Mouse (Mus musculus) skeletal muscle tissue, postnatal 0 days (tissue): ENCODE data around the gene Glt28d2. TPM values are rescaled to one million over a fixed set of nuclear protein-coding genes. Genes with fewer than 3 reads are reported as not detected.

Source experiments
- polyA plus RNA-seq: library from polyadenylated mRNA; unstranded; fragments of >200 nt; fragmentation: Nextera tagmentation; extraction: Ambion mirVana; gene quantifications from 2 replicates; pipeline ENCODE4 v1.2.1, GENCODE M21; 2015

Gene Glt28d2
- polyA plus RNA-seq = 4.6 and 5.3 TPM in 2 replicates

GRCm38 (mm10) chr3:85887239-85887827, at the start of gene Glt28d2, which contains the start of gene Gm37240:
Gene Glt28d2, minus strand, starts transcription at chr3:85887516.
Gene Gm37240, minus strand, starts transcription at chr3:85887518.

Other genes starting within 250 kb of the Glt28d2 start
- gene Fam160a1, start 70.2 kb downstream of the Glt28d2 start, polyA plus RNA-seq = 15.3 and 16.2 TPM in 2 replicates
- 23.6 and 30.2 TPM in 2 replicates for gene Gm37240, start within 50 bp of the Glt28d2 start, polyA plus RNA-seq
- gene Sh3d19, start 83.6 kb upstream of the Glt28d2 start, polyA plus RNA-seq = 20.5 and 24.8 TPM in 2 replicates
- gene Prss48, start 115.0 kb upstream of the Glt28d2 start, polyA plus RNA-seq = 0.15 TPM in 1 of 2 replicates, not detected in the other